Mouse (Mus musculus): ENCODE data around the gene Dpf2.

Dpf2 gene

GRCm38 (mm10) chr19:5862335-5863085 is 50.3 kb downstream of the Dpf2 start:
- peak; percentile 34 to 39 for DNase-seq

GRCm38 (mm10) chr19:5856604-5857003 is 56.2 kb downstream of the Dpf2 start:
- DNase-seq: no peak

DNA sequence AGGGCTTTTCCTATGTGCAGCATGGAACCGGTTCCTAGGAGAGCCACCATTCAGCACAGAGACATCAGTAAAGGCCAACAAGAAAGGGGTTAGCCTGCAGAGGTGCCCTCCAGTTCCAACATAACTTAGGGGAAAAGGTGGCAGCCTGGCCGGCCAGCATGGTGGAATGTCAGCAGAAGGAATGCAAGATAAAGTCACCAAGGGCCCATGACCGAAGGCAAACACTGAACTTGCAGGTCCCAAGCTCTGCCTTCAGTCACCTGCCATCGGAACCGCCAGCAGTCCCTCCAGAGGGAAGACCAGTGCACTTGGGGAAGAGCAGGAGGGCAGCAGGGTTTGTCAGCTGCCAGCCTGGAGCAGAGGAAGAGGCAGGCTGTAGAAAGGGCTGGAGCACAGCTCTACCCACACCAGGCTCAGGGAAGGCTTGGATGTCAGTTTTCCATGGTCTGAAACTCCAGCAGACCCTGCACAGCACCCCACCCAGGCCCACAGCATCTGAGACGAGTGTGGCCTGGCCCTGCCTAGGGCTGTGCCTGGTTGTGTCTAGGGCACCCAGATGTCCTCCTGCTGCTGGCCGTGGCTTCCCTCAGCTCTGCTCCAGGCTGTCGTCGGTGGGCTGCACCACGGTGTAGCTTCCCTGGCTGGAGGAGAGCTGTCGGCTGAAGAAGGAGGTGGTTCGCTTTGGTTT is 60.6 kb downstream of the Dpf2 start:
- no peak for DNase-seq

DNA sequence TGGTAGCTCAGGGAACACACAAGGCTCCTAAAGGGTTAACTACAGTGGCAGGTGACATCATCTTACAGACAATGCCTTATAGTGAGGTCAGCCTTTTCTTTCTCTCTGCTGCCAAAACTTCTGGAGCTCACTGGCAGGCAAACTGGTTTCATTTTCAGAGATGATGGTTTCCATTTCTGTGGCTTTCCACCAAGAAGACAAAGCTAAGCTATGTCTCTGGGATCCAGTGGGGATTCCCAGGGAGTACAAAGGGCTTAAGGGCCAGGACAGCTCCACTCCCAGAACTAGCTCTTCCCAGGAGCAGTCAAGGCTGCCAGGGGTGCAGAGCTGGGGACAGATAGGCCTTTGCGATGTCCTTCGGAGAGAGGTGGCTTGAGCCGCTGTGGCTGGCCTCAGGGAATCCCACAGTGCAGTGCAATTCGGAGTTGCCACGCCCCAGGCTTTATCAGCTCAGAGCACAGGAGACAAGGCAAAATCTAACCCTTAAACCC is 61.3 kb downstream of the Dpf2 start:
- no peak for DNase-seq

DNA sequence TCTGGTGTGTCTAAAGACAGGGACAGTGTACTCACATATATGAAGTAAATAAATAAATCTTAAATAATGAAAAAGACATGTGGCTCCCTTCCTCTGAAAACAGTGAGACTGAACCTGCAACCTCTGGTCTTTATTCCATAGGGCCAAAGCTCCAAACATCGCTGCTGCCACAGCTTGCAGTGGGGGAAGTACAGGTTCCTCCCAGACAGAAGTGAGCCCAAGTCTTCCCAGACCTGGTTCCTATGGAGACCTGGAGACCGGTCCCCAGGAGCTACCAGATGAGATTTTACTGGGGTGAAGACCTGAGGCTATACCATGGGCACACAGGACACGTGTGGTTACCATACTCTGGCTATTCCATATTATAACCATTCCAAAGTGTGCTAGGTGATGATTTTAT is 62.0 kb downstream of the Dpf2 start:
- DNase-seq: no peak

DNA sequence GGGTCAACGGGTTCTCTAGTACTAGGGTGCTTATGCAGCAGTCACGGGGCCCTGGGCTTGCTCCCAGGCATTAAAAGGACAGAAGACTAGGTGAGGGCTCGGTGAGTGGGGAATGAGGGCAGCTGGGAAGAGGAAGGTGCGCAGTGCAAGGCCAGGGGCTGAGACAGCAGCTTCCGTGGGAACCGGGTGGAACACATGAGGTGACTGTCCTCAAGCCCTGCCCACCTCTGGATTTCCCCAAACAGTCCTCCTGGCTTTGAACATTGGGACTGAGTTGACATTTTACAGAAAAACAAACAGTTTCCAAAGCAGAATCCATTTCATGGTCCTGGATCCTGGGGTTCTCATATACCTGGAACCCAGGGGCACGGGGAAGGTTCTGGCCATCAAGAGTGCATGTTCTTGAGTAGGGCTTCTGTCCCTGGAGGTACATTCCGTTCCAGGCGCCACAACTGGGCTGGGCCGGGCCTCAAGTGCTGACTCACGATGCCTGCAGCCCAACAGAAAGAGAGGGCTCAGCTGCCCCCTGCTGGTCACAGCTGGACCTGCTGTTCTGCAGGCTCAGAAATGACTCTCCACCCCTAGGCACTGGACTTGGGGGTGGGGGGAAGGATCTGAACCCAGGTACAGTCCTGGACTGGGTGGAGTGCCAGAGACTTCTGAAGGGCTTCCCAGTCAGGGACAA is 62.8 kb downstream of the Dpf2 start:
- peak; percentile 93 to 96 for DNase-seq

DNA sequence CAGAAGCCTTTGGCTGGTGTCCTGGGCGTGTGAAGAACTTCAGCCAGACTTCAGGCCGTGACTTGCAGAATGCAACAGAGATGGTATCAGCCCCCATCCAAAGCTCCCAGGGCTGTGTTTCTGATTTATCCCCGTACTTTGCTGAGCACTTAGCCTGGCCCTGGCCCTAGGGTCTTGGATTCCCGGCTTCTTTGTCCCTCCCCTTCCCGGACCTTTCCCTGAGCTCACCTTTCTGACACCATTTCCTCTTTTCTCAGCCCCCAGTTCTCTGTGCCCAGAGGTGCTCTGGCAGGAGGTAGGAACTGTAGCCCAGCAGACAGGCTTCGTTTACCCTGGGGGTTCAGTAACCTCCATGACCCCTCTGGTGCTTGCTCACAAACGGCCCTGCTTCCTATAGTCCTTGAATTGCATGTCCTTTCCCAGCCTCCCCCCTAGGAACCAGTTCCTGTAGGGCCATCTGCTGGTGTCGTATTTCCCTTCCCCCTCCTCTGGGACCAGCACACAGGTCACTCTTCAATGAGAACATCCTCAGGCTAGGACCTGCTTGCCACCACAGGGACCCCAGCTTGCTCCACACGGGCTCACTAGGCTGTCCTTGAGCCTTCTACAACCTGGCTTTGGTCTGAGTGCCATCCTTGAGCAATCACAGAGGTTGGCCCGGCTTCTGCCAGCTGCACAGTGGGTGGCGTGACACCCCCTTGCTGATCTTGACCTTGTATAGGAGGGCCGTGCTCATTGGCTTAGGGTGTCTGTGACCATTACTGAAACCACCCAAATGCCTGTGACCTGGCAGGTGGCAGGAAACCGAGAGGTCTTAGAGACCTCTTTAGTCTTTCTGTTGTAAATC is 63.8 kb downstream of the Dpf2 start:
- peak; percentile 66 to 73 for DNase-seq

DNA sequence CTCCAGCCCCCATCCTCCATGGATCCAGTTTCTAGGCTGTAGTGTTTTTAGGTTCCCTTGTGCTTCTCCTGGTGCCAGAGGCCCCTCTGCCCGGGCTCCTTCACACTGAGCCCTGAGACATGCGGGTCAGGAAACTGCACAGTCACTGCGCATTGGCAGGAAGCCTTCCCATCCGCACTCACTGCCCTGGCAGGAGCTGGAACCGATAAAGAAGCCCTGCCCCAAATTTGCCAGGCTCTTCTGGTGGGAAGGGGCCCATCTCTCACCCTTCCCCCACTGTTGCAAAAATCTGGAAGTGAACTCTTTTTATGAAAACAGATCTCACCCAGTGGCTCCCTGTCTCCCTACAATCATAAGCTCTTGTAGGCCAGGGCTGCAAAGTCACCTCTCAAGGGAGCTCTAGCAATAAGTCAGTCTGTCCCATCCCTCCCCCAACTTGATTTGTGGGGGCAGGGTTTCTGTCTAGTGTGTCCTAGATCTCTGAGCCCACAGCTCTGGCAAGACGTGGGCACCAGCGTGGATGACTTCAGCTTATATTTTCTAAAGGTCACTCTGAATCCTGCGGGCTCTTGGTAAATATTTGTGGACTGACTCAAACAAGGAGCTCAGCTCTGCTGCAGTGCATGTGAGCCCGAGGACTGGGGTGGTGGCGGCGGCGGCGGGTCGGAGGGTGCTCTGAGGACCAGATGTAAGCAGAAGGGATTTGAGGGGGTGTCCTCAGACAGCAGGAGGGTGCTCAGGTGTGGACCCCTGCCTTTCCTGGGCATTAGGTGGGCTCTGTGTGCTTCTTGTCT is 64.6 kb downstream of the Dpf2 start:
- DNase-seq: peak; percentile 74 to 75

- DNase-seq: peak; percentile 47 to 62
Observed at GRCm38 (mm10) chr19:5847306-5847796, 65.5 kb downstream of the Dpf2 start.

GRCm38 (mm10) chr19:5846557-5847305 is 66.1 kb downstream of the Dpf2 start:
- DNase-seq: peak; percentile 84 to 94
